Mouse (Mus musculus) layer of hippocampus, adult 8-10 months (tissue): Measurements from ENCODE around the gene Dach1. TPM values are rescaled to one million over a fixed set of nuclear protein-coding genes. Genes with fewer than 3 reads are reported as not detected.

Experiments
- DNase-seq, 2 experiments: peaks; one replicate each; pipeline ENCODE4 v3.0.0; 2022; ENCODE audit warnings: low spot score in 2 of 2
- total RNA-seq, 4 experiments: library from RNA; stranded (reverse); gene quantifications; 2 replicates each; pipeline ENCODE4 v1.2.4; 2022

Dach1 gene
- total RNA-seq, 4 experiments from 2014 or later: 3.5 to 5.1 (median 4.6) TPM

GRCm38 (mm10) chr14:98109929-98110328 is 59.6 kb downstream of the Dach1 start:
- DNase-seq: no peak

- DNase-seq: peak in 1 of 2 experiments; percentile 20
These were observed 60.8 kb downstream of the Dach1 start for GRCm38 (mm10) chr14:98108764-98109163.

GRCm38 (mm10) chr14:98106208-98106607 is 63.4 kb downstream of the Dach1 start:
- no peak for DNase-seq

GRCm38 (mm10) chr14:98104314-98104955 is 65.1 kb downstream of the Dach1 start:
- no peak for DNase-seq

- DNase-seq: no peak
These were observed 74.3 kb downstream of the Dach1 start for GRCm38 (mm10) chr14:98095229-98095628.

GRCm38 (mm10) chr14:98089246-98089645 is 80.3 kb downstream of the Dach1 start:
- DNase-seq: no peak

GRCm38 (mm10) chr14:98087355-98087754 is 82.2 kb downstream of the Dach1 start:
- DNase-seq: no peak

GRCm38 (mm10) chr14:98086794-98087193 is 82.8 kb downstream of the Dach1 start:
- DNase-seq: no peak

- DNase-seq: no peak
These were observed 84.4 kb downstream of the Dach1 start for GRCm38 (mm10) chr14:98085141-98085540.

GRCm38 (mm10) chr14:98084720-98085119 is 84.8 kb downstream of the Dach1 start:
- DNase-seq: no peak

- no peak for DNase-seq
These were observed 86.1 kb downstream of the Dach1 start for GRCm38 (mm10) chr14:98083419-98083818.

- no peak for DNase-seq
These were observed 89.6 kb downstream of the Dach1 start for GRCm38 (mm10) chr14:98080014-98080413.

GRCm38 (mm10) chr14:98077996-98078395 is 91.6 kb downstream of the Dach1 start:
- no peak for DNase-seq

GRCm38 (mm10) chr14:98073421-98074080 is 96.0 kb downstream of the Dach1 start:
- DNase-seq: no peak

- DNase-seq: no peak
These were observed 96.7 kb downstream of the Dach1 start for GRCm38 (mm10) chr14:98072647-98073420.

GRCm38 (mm10) chr14:98071877-98072276 is 97.7 kb downstream of the Dach1 start:
- DNase-seq: no peak

GRCm38 (mm10) chr14:98067273-98067905 is 102.2 kb downstream of the Dach1 start:
- DNase-seq: no peak

GRCm38 (mm10) chr14:98064190-98064589 is 105.4 kb downstream of the Dach1 start:
- no peak for DNase-seq

- no peak for DNase-seq
These were observed 120.2 kb downstream of the Dach1 start for GRCm38 (mm10) chr14:98049329-98049728.

- DNase-seq: no peak
These were observed 121.2 kb downstream of the Dach1 start for GRCm38 (mm10) chr14:98048403-98048802.

GRCm38 (mm10) chr14:98047670-98048069 is 121.9 kb downstream of the Dach1 start:
- DNase-seq: no peak

GRCm38 (mm10) chr14:98046960-98047359 is 122.6 kb downstream of the Dach1 start:
- no peak for DNase-seq
